Mouse (Mus musculus): ENCODE measurements around the gene Usp13. TPM values are rescaled to one million over a fixed set of nuclear protein-coding genes. Genes with fewer than 3 reads are reported as not detected.

Gene Usp13
- polyA plus RNA-seq, 1 experiment from 2014 or later: 1.1 TPM

- TF ChIP-seq CTCF (IDR thresholded peaks at IDR 0.05; ENCODE audit: low read depth): peak; percentile 23; the same call in 1 of the 2 replicates
- TF ChIP-seq EP300 (optimal IDR thresholded peaks at IDR 0.05): no peak
- Histone ChIP-seq H3K27me3 (ENCODE audit: control insufficient read depth, insufficient read depth, low read length) (no peaks in the 10 kb centered on the region), H3K27ac (replicated peaks) (no peak overlapping the region), H3K9me3 (ENCODE audit: control insufficient read depth, low read length) (no peaks in the 10 kb centered on the region), H3K4me3 (ENCODE audit: low read depth, low read length) (no peak overlapping the region), H3K36me3 (ENCODE audit: control insufficient read depth, insufficient read depth, low read length) (no peaks in the 10 kb centered on the region), H3K9ac (ENCODE audit: low read length) (no peak overlapping the region), H3K4me1 (replicated peaks; ENCODE audit: control insufficient read depth, insufficient read depth) (no peaks in the 10 kb centered on the region), H3K4me2 (replicated peaks; ENCODE audit: low read depth) (no peak overlapping the region)
- ATAC-seq (ENCODE audit: low FRiP score, low TSS enrichment) (no peak), DNase-seq (ENCODE audit: low spot score) (no peak)
- 92% methylated on average over 5 of the region's 5 CpGs for WGBS
These were observed 130.1 kb downstream of the Usp13 start for GRCm38 (mm10) chr3:32947486-32947885.

GRCm38 (mm10) chr3:32951382-32951781 lies 134.0 kb downstream of the Usp13 start:
- Histone ChIP-seq H3K9me3 (ENCODE audit: control insufficient read depth, low read length) (no peaks in the 10 kb centered on the region), H3K4me1 (replicated peaks; ENCODE audit: control insufficient read depth, insufficient read depth) (no peaks in the 10 kb centered on the region), H3K9ac (ENCODE audit: low read length) (no peak overlapping the region), H3K27me3 (ENCODE audit: control insufficient read depth, insufficient read depth, low read length) (no peaks in the 10 kb centered on the region), H3K4me3 (ENCODE audit: low read depth, low read length) (no peak overlapping the region), H3K4me2 (replicated peaks; ENCODE audit: low read depth) (no peak overlapping the region), H3K27ac (replicated peaks) (no peak overlapping the region), H3K36me3 (ENCODE audit: control insufficient read depth, insufficient read depth, low read length) (no peaks in the 10 kb centered on the region)
- DNase-seq (ENCODE audit: low spot score): no peak
- WGBS: 13% methylated on average over 1 of the region's 1 CpGs
- no peak for TF ChIP-seq EP300 (optimal IDR thresholded peaks at IDR 0.05)
- no peak for TF ChIP-seq CTCF (IDR thresholded peaks at IDR 0.05; ENCODE audit: low read depth)
- ATAC-seq (ENCODE audit: low FRiP score, low TSS enrichment): no peak

GRCm38 (mm10) chr3:32961494-32961893 lies 144.1 kb downstream of the Usp13 start:
- TF ChIP-seq CTCF (IDR thresholded peaks at IDR 0.05; ENCODE audit: low read depth) (no peak), EP300 (optimal IDR thresholded peaks at IDR 0.05) (no peak)

GRCm38 (mm10) chr3:32965528-32965927 lies 148.2 kb downstream of the Usp13 start:
- DNase-seq (ENCODE audit: low spot score): peak; percentile 35
- no peaks in the 10 kb centered on the region for H3K9me3 ChIP-seq (ENCODE audit: control insufficient read depth, low read length)
- H3K4me3 ChIP-seq (ENCODE audit: low read depth, low read length): no peak overlapping the region
- no peaks in the 10 kb centered on the region for H3K4me1 ChIP-seq (replicated peaks; ENCODE audit: control insufficient read depth, insufficient read depth)
- TF ChIP-seq CTCF (IDR thresholded peaks at IDR 0.05; ENCODE audit: low read depth): peak; percentile 70
- no peak for TF ChIP-seq EP300 (optimal IDR thresholded peaks at IDR 0.05)
- H3K27me3 ChIP-seq (ENCODE audit: control insufficient read depth, insufficient read depth, low read length): no peaks in the 10 kb centered on the region
- H3K27ac ChIP-seq (replicated peaks): no peak overlapping the region
- no peak overlapping the region for H3K9ac ChIP-seq (ENCODE audit: low read length)
- 0% methylated on average over 2 of the region's 2 CpGs for WGBS
- no peak for ATAC-seq (ENCODE audit: low FRiP score, low TSS enrichment)
- no peaks in the 10 kb centered on the region for H3K36me3 ChIP-seq (ENCODE audit: control insufficient read depth, insufficient read depth, low read length)
- no peak overlapping the region for H3K4me2 ChIP-seq (replicated peaks; ENCODE audit: low read depth)

More at GRCm38 (mm10) chr3:32961494-32961893, 144.1 kb downstream of the Usp13 start:
- 91% methylated on average over 3 of the region's 3 CpGs for WGBS
- ATAC-seq (ENCODE audit: low FRiP score, low TSS enrichment) (no peak), DNase-seq (ENCODE audit: low spot score) (no peak)
- H3K9me3 ChIP-seq (ENCODE audit: control insufficient read depth, low read length): no peaks in the 10 kb centered on the region
- H3K27me3 ChIP-seq (ENCODE audit: control insufficient read depth, insufficient read depth, low read length): no peaks in the 10 kb centered on the region
- no peak overlapping the region for H3K27ac ChIP-seq (replicated peaks)
- H3K36me3 ChIP-seq (ENCODE audit: control insufficient read depth, insufficient read depth, low read length): no peaks in the 10 kb centered on the region
- H3K9ac ChIP-seq (ENCODE audit: low read length): no peak overlapping the region
- H3K4me1 ChIP-seq (replicated peaks; ENCODE audit: control insufficient read depth, insufficient read depth): no peaks in the 10 kb centered on the region
- no peak overlapping the region for H3K4me3 ChIP-seq (ENCODE audit: low read depth, low read length)
- no peak overlapping the region for H3K4me2 ChIP-seq (replicated peaks; ENCODE audit: low read depth)

GRCm38 (mm10) chr3:32968671-32969425 lies 151.5 kb downstream of the Usp13 start:
- Histone ChIP-seq H3K27ac (replicated peaks) (no peak overlapping the region), H3K4me2 (replicated peaks; ENCODE audit: low read depth) (no peak overlapping the region), H3K4me3 (ENCODE audit: low read depth, low read length) (no peak overlapping the region), H3K4me1 (replicated peaks; ENCODE audit: control insufficient read depth, insufficient read depth) (no peaks in the 10 kb centered on the region), H3K9me3 (ENCODE audit: control insufficient read depth, low read length) (no peaks in the 10 kb centered on the region), H3K27me3 (ENCODE audit: control insufficient read depth, insufficient read depth, low read length) (no peaks in the 10 kb centered on the region), H3K9ac (ENCODE audit: low read length) (no peak overlapping the region), H3K36me3 (ENCODE audit: control insufficient read depth, insufficient read depth, low read length) (no peaks in the 10 kb centered on the region)
- WGBS: 89% methylated on average over 1 of the region's 1 CpGs
- DNase-seq (ENCODE audit: low spot score) (no peak), ATAC-seq (ENCODE audit: low FRiP score, low TSS enrichment) (no peak)
- TF ChIP-seq CTCF (IDR thresholded peaks at IDR 0.05; ENCODE audit: low read depth) (no peak), EP300 (optimal IDR thresholded peaks at IDR 0.05) (no peak)

- Histone ChIP-seq H3K4me1 (replicated peaks; ENCODE audit: control insufficient read depth, insufficient read depth) (no peaks in the 10 kb centered on the region), H3K9me3 (ENCODE audit: control insufficient read depth, low read length) (no peaks in the 10 kb centered on the region), H3K4me2 (replicated peaks; ENCODE audit: low read depth) (no peak overlapping the region), H3K27ac (replicated peaks) (no peak overlapping the region), H3K36me3 (ENCODE audit: control insufficient read depth, insufficient read depth, low read length) (no peaks in the 10 kb centered on the region), H3K27me3 (ENCODE audit: control insufficient read depth, insufficient read depth, low read length) (no peaks in the 10 kb centered on the region), H3K9ac (ENCODE audit: low read length) (no peak overlapping the region), H3K4me3 (ENCODE audit: low read depth, low read length) (no peak overlapping the region)
- WGBS: 88% methylated on average over 1 of the region's 1 CpGs
- ATAC-seq (ENCODE audit: low FRiP score, low TSS enrichment): no peak
- no peak for DNase-seq (ENCODE audit: low spot score)
- TF ChIP-seq EP300 (optimal IDR thresholded peaks at IDR 0.05) (no peak), CTCF (IDR thresholded peaks at IDR 0.05; ENCODE audit: low read depth) (no peak)
These were observed 152.9 kb downstream of the Usp13 start for GRCm38 (mm10) chr3:32970257-32970656.

All from stomach, postnatal 0 days (tissue).